Mouse (Mus musculus) forebrain, embryonic 11.5 days (tissue): Measurements from ENCODE around the gene Foxc2. TPM values are rescaled to one million over a fixed set of nuclear protein-coding genes. Genes with fewer than 3 reads are reported as not detected.

ENCODE experiments used
- ATAC-seq: fragments of 200-750 bp; cut with Nextera tagmentation; replicated peaks from 2 replicates; pipeline ENCODE4 v1.8.0; 2017; ENCODE audit warnings: moderate TSS enrichment; ENCODE audit not compliant: low FRiP score
- DNase-seq: peaks from one replicate; pipeline ENCODE4 v3.0.0-alpha.2; 2017; ENCODE audit warnings: low spot score
- H3K27ac ChIP-seq: fragments of 300-500 bp; sonication (generic); 2 replicates; pipeline ENCODE4 v1.5.1; 2014; ENCODE audit warnings: low read depth, low read length
- H3K27me3 ChIP-seq: fragments of 300-500 bp; sonication (generic); 2 replicates; pipeline ENCODE4 v1.6.1; 2014; ENCODE audit warnings: mild to moderate bottlenecking, low read length, mixed read lengths; ENCODE audit not compliant: control insufficient read depth, insufficient read depth
- H3K36me3 ChIP-seq: fragments of 300-500 bp; sonication (generic); 2 replicates; pipeline ENCODE4 v1.6.1; 2014; ENCODE audit warnings: mild to moderate bottlenecking, low read length, moderate library complexity, mixed read lengths; ENCODE audit not compliant: control insufficient read depth, insufficient read depth
- H3K4me1 ChIP-seq: fragments of 300-500 bp; sonication (generic); replicated peaks from 2 replicates; pipeline ENCODE4 v1.6.1; 2014; ENCODE audit warnings: low read length, mixed read lengths; ENCODE audit not compliant: control insufficient read depth, insufficient read depth
- H3K4me2 ChIP-seq: fragments of 300-500 bp; sonication (generic); 2 replicates; pipeline ENCODE4 v1.6.1; 2014; ENCODE audit warnings: low read depth, mild to moderate bottlenecking, low read length, moderate library complexity, mixed read lengths; ENCODE audit not compliant: severe bottlenecking
- H3K4me3 ChIP-seq: fragments of 300-500 bp; sonication (generic); 2 replicates; pipeline ENCODE4 v1.5.1; 2014; ENCODE audit warnings: low read depth, low read length
- H3K9ac ChIP-seq: fragments of 300-500 bp; sonication (generic); 2 replicates; pipeline ENCODE4 v1.6.1; 2014; ENCODE audit warnings: low read length
- H3K9me3 ChIP-seq: fragments of 300-500 bp; sonication (generic); 2 replicates; pipeline ENCODE4 v1.6.1; 2016; ENCODE audit warnings: low read length, mixed read lengths; ENCODE audit not compliant: control insufficient read depth
- WGBS: fragments of 180-500 bp; shearing (Covaris S2); extraction: QIAGEN DNeasy Blood & Tissue Kit; methylation state at CpG from one replicate; pipeline ENCODE4 v1.1.7; 2014; 5-methylcytosine and 5-hydroxymethylcytosine counted together
- polyA plus RNA-seq: library from polyadenylated mRNA; unstranded; fragments of >200 nt; fragmentation: Nextera tagmentation; extraction: Ambion mirVana; gene quantifications from 2 replicates; pipeline ENCODE4 v1.2.1, GENCODE M21; 2014

Foxc2 gene
- polyA plus RNA-seq, 1 experiment from 2014 or later = 6.3 TPM

DNA sequence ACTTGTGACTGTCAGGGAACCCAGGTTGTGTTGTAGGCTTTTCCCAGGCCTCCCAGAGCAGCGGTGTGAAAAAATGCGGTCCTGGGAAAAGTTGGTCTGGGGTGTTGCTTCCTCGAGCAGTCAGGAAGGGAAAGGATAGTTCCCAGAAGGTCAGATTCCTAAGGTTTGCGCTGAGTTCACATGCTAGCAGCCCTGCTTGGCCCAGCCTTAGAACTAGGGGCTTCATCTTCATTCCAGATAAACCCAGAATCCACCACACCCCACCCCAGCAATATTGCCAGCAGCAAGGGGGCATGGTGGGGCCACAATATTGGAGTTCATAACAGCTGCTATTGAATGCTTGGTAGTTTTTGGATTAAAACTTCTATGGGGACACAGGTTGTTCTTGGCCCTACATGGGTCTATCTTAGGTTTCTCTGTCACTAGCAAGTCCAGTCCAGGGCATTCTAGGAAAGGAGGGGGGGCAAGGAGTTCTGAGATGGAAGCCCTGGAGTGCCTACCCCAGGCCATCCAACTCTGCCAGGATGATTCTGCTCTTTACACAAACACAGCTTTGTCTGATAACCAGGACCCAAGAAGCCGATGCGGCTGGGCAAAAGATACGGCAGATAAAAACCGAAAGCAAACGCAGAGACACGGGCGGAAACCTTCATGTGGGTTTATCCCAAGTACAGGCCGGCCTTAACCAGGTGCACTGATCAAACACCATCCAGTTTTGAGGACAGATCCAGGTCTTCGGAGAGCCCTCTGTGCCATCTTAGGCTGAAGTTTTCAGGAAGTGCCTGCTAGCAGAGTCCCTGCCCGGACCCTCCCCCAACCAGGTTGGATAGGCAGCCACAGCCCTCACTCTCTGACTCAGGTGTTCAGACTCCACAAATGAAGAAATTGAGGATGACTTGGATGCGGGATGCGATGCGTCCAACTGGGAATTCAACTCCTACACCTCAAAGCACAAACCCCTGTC lies 4.8 kb downstream of the Foxc2 start:
- Histone ChIP-seq H3K4me1 (peaks cover 11% of the 10 kb centered on the region; the same call in 1 of the 2 replicates), H3K4me2 (no peak overlapping the region), H3K27me3 (peaks cover 98% of the 10 kb centered on the region), H3K27ac (no peak overlapping the region), H3K9me3 (no peaks in the 10 kb centered on the region; the same call in 1 of the 2 replicates), H3K9ac (no peak overlapping the region), H3K36me3 (no peaks in the 10 kb centered on the region), H3K4me3 (peak overlapping the region; percentile 0; the same call in 1 of the 2 replicates)
- ATAC-seq (no peak), DNase-seq (peak; percentile 48)
- 3% methylated on average over 17 of the region's 17 CpGs for WGBS

DNA sequence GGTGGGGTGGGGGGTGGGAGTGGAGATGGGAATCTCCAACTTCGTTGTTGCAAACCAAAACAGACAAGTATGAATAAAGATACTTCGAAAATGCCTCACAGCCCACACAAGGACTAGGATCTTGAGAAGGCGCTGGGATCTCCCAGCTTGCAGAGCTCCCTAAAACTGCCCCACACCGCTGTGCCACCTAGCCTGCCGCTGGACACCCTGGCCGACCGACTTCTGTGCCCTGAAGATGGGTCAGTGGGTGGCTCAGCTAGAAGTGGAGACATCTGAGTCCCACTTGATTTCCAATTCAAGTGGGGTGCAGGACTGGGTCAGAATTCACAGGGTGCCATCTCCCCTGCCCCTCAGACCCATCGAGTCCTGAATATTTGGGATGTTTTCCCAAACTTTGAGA lies 5.7 kb downstream of the Foxc2 start:
- Histone ChIP-seq H3K4me1 (peaks cover 4% of the 10 kb centered on the region; the same call in 1 of the 2 replicates), H3K27ac (no peak overlapping the region), H3K27me3 (peaks cover 98% of the 10 kb centered on the region), H3K9ac (no peak overlapping the region), H3K4me3 (no peak overlapping the region), H3K9me3 (no peaks in the 10 kb centered on the region; the same call in 1 of the 2 replicates), H3K36me3 (no peaks in the 10 kb centered on the region), H3K4me2 (no peak overlapping the region)
- 5% methylated on average over 8 of the region's 8 CpGs for WGBS
- ATAC-seq = no peak
- DNase-seq = no peak

DNA sequence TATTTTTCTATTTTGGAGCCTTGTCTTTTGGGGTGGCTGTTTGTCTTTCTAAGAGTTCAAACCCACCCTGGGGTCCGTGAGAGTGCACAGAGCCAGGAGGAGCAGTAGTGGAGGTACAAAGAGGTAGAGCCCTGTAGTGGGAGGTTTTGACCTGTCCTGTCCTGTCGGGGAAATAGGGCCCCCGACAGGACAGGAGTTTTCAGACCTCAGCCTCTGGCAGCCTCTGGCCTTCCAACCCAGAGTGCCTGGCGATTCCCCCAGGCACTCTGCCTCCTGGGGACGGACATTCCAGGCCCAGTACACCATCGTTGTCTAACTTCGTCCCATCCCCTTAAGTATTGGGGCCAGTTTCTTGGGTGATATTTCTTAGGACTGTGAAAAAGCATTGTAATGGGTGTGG lies 6.4 kb downstream of the Foxc2 start:
- DNase-seq = no peak
- H3K27me3 ChIP-seq = peaks cover 98% of the 10 kb centered on the region
- ATAC-seq = no peak
- H3K9ac ChIP-seq = no peak overlapping the region
- H3K4me1 ChIP-seq = peaks cover 1% of the 10 kb centered on the region; the same call in 1 of the 2 replicates
- no peak overlapping the region for H3K4me3 ChIP-seq
- H3K36me3 ChIP-seq = no peaks in the 10 kb centered on the region
- no peaks in the 10 kb centered on the region; the same call in 1 of the 2 replicates for H3K9me3 ChIP-seq
- WGBS = 6% methylated on average over 7 of the region's 7 CpGs
- H3K4me2 ChIP-seq = no peak overlapping the region
- H3K27ac ChIP-seq = no peak overlapping the region

DNA sequence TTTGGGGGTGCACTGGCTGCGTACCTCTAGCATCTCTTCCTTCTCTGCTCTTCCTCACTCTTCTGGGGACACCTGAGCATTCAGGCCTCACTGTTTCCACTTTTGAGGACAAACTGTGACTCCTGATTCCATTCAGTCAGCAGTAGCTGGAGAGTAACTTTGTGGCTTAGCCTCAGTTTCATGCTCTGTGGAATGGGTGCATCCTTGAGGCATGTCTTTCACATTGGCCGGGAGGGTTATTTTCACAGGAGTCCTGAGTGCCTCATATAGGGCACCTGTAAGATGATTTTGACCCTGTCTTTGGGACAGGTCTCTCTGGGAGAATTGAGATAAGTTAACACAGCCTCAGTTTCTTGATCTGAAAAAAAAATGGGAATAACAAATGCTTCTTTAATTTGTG lies 7.1 kb downstream of the Foxc2 start:
- H3K4me2 ChIP-seq = no peak overlapping the region
- peaks cover 98% of the 10 kb centered on the region for H3K27me3 ChIP-seq
- H3K9me3 ChIP-seq = no peaks in the 10 kb centered on the region; the same call in 1 of the 2 replicates
- no peak for DNase-seq
- no peak for ATAC-seq
- H3K4me3 ChIP-seq = no peak overlapping the region
- no peak overlapping the region for H3K27ac ChIP-seq
- no peak overlapping the region for H3K9ac ChIP-seq
- WGBS = 28% methylated on average over 2 of the region's 2 CpGs
- no peaks in the 10 kb centered on the region for H3K36me3 ChIP-seq
- H3K4me1 ChIP-seq = peaks cover 2% of the 10 kb centered on the region; the same call in 1 of the 2 replicates

DNA sequence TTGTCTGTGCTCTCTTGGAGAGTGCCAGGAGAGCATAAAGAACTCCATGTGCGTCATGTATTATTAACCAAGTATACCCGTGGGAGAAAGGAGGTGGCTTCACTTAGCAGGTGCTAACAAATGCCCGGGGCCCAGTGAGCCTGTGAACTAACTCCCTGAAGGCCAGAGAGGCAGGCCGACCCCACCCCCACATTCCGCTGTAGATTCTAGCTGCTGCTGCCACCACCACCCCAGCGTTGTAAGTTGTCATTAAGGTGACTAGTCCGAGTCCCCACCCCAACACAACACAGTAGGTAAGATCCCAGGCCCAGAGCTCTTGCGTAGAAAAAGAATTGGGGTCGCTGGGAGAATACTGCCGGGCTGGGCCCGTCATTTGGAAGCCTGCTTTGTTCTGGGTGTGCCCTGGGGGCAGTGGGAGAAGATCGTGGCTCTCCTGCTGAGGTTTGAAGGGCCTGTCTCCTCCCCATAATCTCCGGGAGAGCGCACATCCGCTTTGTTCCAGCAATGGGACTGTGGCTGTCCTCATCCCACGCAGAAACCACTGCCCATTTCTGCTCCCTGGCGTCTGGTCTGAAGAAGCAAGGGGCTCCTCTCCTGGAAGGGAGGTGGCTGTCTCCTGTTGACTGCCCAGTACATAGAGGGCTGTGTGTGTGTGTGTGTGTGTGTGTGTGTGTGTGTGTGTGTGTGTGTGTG lies 8.7 kb downstream of the Foxc2 start:
- Histone ChIP-seq H3K4me1 (peaks cover 10% of the 10 kb centered on the region; the same call in 1 of the 2 replicates), H3K9me3 (no peaks in the 10 kb centered on the region; the same call in 1 of the 2 replicates), H3K27me3 (peaks cover 99% of the 10 kb centered on the region), H3K27ac (no peak overlapping the region), H3K9ac (no peak overlapping the region), H3K4me2 (no peak overlapping the region), H3K4me3 (no peak overlapping the region), H3K36me3 (no peaks in the 10 kb centered on the region)
- WGBS = 2% methylated on average over 17 of the region's 17 CpGs
- DNase-seq (no peak), ATAC-seq (0 out of 2 replicates have a peak, but pooled peaks have one; percentile 5)

DNA sequence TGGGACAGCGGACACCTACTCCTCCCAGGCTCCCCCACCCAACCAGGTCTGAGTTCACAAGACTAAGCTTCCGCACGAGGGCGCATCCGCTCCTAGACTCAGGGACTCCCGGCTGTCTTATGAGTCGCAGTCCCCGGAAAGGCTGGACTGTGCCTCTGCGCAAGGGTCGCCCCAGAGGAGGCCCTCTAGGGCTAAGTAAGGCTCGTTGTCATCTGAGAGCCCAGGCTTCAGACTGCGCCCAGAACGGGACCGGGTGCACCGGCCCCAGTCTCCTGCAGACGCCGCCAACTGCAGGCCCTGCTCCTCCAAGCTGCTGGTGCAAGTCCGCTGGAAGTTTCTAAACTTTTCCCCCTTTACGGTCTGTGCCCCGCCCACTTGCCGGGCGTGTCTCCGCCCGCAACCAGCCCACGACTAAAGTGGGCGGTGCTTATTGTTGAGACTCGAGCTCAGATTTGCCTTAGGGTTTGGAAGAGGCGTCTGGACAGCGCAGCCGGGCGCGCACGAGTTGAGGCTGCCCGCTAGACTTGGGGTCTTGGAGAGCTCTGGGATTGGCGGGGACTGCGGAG lies 9.4 kb downstream of the Foxc2 start:
- peak; percentile 79 for ATAC-seq
- DNase-seq = peak; percentile 84
- Histone ChIP-seq H3K27me3 (peaks cover 99% of the 10 kb centered on the region), H3K4me3 (peak overlapping the region; percentile 20), H3K36me3 (no peaks in the 10 kb centered on the region), H3K9ac (no peak overlapping the region), H3K27ac (no peak overlapping the region), H3K9me3 (no peaks in the 10 kb centered on the region; the same call in 1 of the 2 replicates), H3K4me1 (peaks cover 10% of the 10 kb centered on the region; the same call in 1 of the 2 replicates), H3K4me2 (peak overlapping the region; percentile 40)
- WGBS = under 1% methylated on average over 36 of the region's 36 CpGs

DNA sequence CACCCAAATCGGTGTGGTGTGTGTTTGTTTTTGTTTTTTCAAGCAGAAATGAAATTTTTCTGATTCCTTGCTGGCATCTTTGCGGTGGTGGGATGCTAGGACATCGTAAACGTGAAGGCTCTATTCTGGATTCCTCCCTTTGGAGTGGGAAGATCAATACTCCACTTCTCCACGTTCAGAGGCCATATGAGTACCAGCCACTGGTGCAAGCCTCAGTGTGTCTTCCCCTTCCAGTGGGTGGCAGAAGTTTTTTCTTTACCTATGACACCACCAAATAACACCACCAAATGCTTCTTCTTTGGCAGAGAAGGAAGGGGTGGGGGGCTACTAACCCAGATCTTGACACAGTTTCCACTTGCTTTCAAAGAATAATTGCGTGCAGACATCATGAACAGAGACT lies 10.2 kb downstream of the Foxc2 start:
- H3K4me2 ChIP-seq = no peak overlapping the region
- no peak overlapping the region for H3K4me3 ChIP-seq

DNA sequence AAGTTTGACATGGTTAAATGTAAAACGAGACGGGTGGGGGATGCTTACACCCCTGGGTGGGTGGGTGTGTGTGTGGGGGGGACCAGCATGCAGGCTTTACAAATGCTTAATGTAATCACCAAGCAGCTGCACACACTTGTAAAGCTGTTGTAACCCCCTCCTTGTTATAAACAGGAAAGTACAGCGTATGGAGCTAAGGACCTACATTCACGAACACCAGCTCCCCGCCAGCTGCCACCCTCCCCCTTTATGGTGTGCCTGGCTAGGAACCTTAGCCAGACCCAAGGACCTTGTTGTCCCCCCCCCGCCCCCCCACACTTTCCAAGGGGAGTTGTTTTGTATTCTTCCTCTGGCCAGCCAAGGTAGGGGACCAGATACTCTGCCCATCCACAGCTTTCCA lies 10.7 kb downstream of the Foxc2 start:
- H3K9ac ChIP-seq = no peak overlapping the region
- H3K9me3 ChIP-seq = no peaks in the 10 kb centered on the region; the same call in 1 of the 2 replicates
- DNase-seq = no peak
- H3K27ac ChIP-seq = no peak overlapping the region
- no peak overlapping the region for H3K4me2 ChIP-seq
- H3K4me1 ChIP-seq = peaks cover 10% of the 10 kb centered on the region; the same call in 1 of the 2 replicates
- ATAC-seq = no peak
- H3K36me3 ChIP-seq = no peaks in the 10 kb centered on the region
- no peak overlapping the region for H3K4me3 ChIP-seq
- H3K27me3 ChIP-seq = peaks cover 92% of the 10 kb centered on the region
- WGBS = 1% methylated on average over 6 of the region's 6 CpGs

More for the DNA sequence above, 10.2 kb downstream of the Foxc2 start:
- H3K9me3 ChIP-seq = no peaks in the 10 kb centered on the region; the same call in 1 of the 2 replicates
- no peak for DNase-seq
- peaks cover 97% of the 10 kb centered on the region for H3K27me3 ChIP-seq
- H3K9ac ChIP-seq = no peak overlapping the region
- peaks cover 10% of the 10 kb centered on the region; the same call in 1 of the 2 replicates for H3K4me1 ChIP-seq
- ATAC-seq = no peak
- H3K27ac ChIP-seq = no peak overlapping the region
- 4% methylated on average over 6 of the region's 6 CpGs for WGBS
- no peaks in the 10 kb centered on the region for H3K36me3 ChIP-seq
